Mouse (Mus musculus) spleen, adult 2 months (tissue): Measurements from ENCODE around the gene Lpin2.

Experiments
- CTCF ChIP-seq: fragments of 200-500 bp; IDR thresholded peaks from 2 replicates; pipeline ENCODE4 v1.5.1; 2011; ENCODE audit warnings: mild to moderate bottlenecking, inconsistent platforms; ENCODE audit not compliant: insufficient read depth, insufficient read length, insufficient replicate concordance; ENCODE audit errors: extremely low read depth
- POLR2A ChIP-seq: fragments of 200-500 bp; IDR thresholded peaks from 2 replicates; pipeline ENCODE4 v1.6.1; 2011; ENCODE audit warnings: low read depth, low read length, inconsistent platforms

DNA sequence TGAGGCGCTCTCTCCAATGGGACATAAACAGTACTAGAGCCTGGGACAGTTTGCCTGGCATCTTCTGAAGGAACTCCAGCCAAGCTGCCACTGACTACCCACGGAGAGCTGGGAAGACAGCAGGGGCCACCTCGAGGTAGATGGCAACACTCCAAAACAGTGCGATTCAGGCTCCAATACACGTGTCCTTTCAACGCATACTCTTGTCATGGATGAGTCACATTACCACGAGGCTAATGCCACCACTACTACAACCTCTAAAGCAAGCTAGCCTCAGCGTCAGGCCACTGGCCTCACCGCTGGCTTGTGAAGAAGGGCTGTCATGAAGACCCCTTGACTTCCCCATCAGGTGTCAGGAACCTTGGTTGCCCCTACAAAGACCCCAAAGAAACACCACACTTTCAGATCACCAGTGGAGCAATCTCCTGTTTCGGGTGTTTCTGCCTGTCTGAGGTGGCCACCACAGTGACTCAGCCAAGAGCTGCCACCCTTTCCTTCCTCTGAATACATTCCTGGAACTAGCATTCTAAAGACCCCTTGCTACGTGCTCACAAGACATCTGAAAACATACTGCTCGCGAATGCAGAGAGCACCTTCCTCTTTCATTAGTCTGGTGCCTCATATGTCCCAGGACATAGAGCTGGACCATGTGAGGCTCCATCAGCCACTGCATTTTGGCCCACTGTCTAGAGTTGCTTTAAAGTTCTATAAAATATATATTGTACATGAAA lies 74.6 kb downstream of the Lpin2 start:
- no peak for TF ChIP-seq POLR2A
- no peak for TF ChIP-seq CTCF
